Mouse (Mus musculus) heart, embryonic 12.5 days (tissue): ENCODE data around the gene Ptprg. TPM values are rescaled to one million over a fixed set of nuclear protein-coding genes. Genes with fewer than 3 reads are reported as not detected.
"Not testable (repeated sequence)": the region's sequence is repeated elsewhere in the genome, so short reads cannot be mapped to it uniquely, and the experiment has no call there.

Source experiments
- ATAC-seq: fragments of 200-750 bp; cut with Nextera tagmentation; 2 replicates; pipeline ENCODE4 v1.8.0; 2017; ENCODE audit warnings: moderate TSS enrichment, moderate library complexity; ENCODE audit not compliant: insufficient number of reproducible peaks, low FRiP score
- H3K27ac ChIP-seq: fragments of 300-500 bp; sonication (generic); 2 replicates; pipeline ENCODE4 v1.5.1; 2016; ENCODE audit warnings: mild to moderate bottlenecking, moderate library complexity; ENCODE audit not compliant: poor library complexity, severe bottlenecking
- H3K27me3 ChIP-seq: fragments of 300-500 bp; sonication (generic); replicated peaks from 2 replicates; pipeline ENCODE4 v1.6.1; 2016; ENCODE audit warnings: mild to moderate bottlenecking, moderate library complexity
- H3K36me3 ChIP-seq: fragments of 300-500 bp; sonication (generic); 2 replicates; pipeline ENCODE4 v1.6.1; 2016; ENCODE audit warnings: mild to moderate bottlenecking, moderate library complexity
- H3K4me1 ChIP-seq: fragments of 300-500 bp; sonication (generic); replicated peaks from 2 replicates; pipeline ENCODE4 v1.6.1; 2016; ENCODE audit warnings: mild to moderate bottlenecking
- H3K4me2 ChIP-seq: fragments of 300-500 bp; sonication (generic); 2 replicates; pipeline ENCODE4 v1.6.1; 2016; ENCODE audit warnings: mild to moderate bottlenecking, moderate library complexity
- H3K4me3 ChIP-seq: fragments of 300-500 bp; sonication (generic); 2 replicates; pipeline ENCODE4 v1.5.1; 2016; ENCODE audit warnings: mild to moderate bottlenecking
- H3K9ac ChIP-seq: fragments of 300-500 bp; sonication (generic); 2 replicates; pipeline ENCODE4 v1.6.1; 2016; ENCODE audit warnings: mild to moderate bottlenecking, moderate library complexity
- H3K9me3 ChIP-seq: fragments of 300-500 bp; sonication (generic); replicated peaks from 2 replicates; pipeline ENCODE4 v1.6.1; 2016; ENCODE audit warnings: mild to moderate bottlenecking, moderate library complexity
- WGBS: fragments of 180-500 bp; shearing (Covaris S2); methylation state at CpG from one replicate; pipeline ENCODE4 v1.1.7; 2016; 5-methylcytosine and 5-hydroxymethylcytosine counted together
- polyA plus RNA-seq: library from polyadenylated mRNA; unstranded; fragments of >200 nt; fragmentation: Nextera tagmentation; extraction: Ambion mirVana; gene quantifications from 2 replicates; pipeline ENCODE4 v1.2.1, GENCODE M21; 2016

Gene Ptprg
- polyA plus RNA-seq, 1 experiment from 2014 or later: 17.8 TPM

GRCm38 (mm10) chr14:11935281-11935680 is 381.9 kb downstream of the Ptprg start:
- no peaks in the 10 kb centered on the region for H3K36me3 ChIP-seq
- no peak overlapping the region for H3K4me3 ChIP-seq
- H3K4me1 ChIP-seq: peaks cover 7% of the 10 kb centered on the region
- H3K9me3 ChIP-seq: no peaks in the 10 kb centered on the region
- ATAC-seq: no peak
- no peak overlapping the region for H3K4me2 ChIP-seq
- no peaks in the 10 kb centered on the region for H3K27me3 ChIP-seq
- no peak overlapping the region for H3K9ac ChIP-seq
- 35% methylated on average over 1 of the region's 1 CpGs for WGBS
- no peak overlapping the region for H3K27ac ChIP-seq

DNA sequence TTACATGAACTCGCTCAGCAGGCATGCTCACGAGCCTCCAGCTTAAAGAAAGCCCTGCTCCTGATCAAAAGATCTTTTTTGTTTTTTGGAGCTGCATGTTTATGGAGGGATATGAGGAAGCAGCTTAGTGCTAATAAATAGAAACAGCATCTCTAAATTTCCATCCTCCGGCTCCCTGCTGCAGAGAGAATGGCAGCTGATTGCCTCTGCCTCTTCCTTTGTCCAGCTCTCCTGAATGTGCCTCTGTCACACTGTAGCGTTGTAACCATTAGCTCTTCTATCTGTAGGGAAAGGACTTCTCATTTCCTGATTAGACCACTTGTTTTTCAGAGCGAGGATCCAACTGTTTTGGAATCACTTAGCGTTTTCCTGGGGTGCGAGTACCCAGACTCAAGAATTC is 382.4 kb downstream of the Ptprg start:
- H3K9ac ChIP-seq: no peak overlapping the region
- H3K4me3 ChIP-seq: no peak overlapping the region
- peaks cover 7% of the 10 kb centered on the region for H3K4me1 ChIP-seq
- no peaks in the 10 kb centered on the region for H3K36me3 ChIP-seq
- ATAC-seq: no peak
- H3K27me3 ChIP-seq: no peaks in the 10 kb centered on the region
- H3K9me3 ChIP-seq: no peaks in the 10 kb centered on the region
- H3K27ac ChIP-seq: no peak overlapping the region
- WGBS: 69% methylated on average over 7 of the region's 7 CpGs
- no peak overlapping the region for H3K4me2 ChIP-seq

- Histone ChIP-seq H3K4me1 (peaks cover 3% of the 10 kb centered on the region; the same call in 1 of the 2 replicates), H3K27ac (no peak overlapping the region), H3K4me2 (no peak overlapping the region), H3K36me3 (no peaks in the 10 kb centered on the region), H3K9me3 (no peaks in the 10 kb centered on the region), H3K27me3 (no peaks in the 10 kb centered on the region), H3K9ac (no peak overlapping the region), H3K4me3 (no peak overlapping the region)
- no peak for ATAC-seq
- 81% methylated on average over 4 of the region's 4 CpGs for WGBS
Observed at GRCm38 (mm10) chr14:11938912-11939311, 385.6 kb downstream of the Ptprg start.

DNA sequence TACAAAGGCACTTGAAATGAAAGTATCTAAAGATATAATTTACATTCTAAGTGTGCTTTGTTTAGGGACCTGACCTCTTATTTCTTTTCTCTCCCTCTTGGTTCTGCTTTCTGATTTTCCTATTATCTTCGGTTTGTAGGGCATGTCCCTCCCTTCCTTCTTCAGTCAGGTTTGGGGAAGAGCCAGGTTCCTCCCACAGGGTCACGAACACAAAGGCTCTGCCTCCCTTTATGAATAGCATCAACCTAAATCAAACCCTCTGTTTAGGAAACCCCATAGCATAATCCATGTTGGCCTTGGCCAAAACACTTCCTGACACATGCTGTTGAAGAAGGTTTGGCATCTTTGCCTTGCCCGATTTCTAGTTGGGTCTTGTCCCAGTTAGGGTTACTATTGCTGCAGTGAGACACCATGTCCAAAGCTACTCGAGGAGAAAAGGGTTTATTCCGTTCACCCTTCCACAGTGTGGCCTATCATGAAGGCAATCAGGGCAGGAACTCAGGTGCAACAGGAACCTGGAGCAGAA is 388.7 kb downstream of the Ptprg start:
- 76% methylated on average over 5 of the region's 5 CpGs for WGBS
- Histone ChIP-seq H3K9me3 (no peaks in the 10 kb centered on the region), H3K27me3 (no peaks in the 10 kb centered on the region), H3K9ac (no peak overlapping the region), H3K4me1 (no peaks in the 10 kb centered on the region; the same call in 1 of the 2 replicates), H3K36me3 (no peaks in the 10 kb centered on the region), H3K27ac (no peak overlapping the region), H3K4me3 (no peak overlapping the region), H3K4me2 (no peak overlapping the region)
- no peak for ATAC-seq

- Histone ChIP-seq H3K4me1 (peaks cover 12% of the 10 kb centered on the region), H3K4me3 (no peak overlapping the region), H3K9me3 (no peaks in the 10 kb centered on the region), H3K27ac (no peak overlapping the region), H3K9ac (no peak overlapping the region), H3K36me3 (no peaks in the 10 kb centered on the region), H3K4me2 (no peak overlapping the region), H3K27me3 (no peaks in the 10 kb centered on the region)
- ATAC-seq: no peak
- 89% methylated on average over 6 of the region's 6 CpGs for WGBS
Observed at GRCm38 (mm10) chr14:11950379-11950778, 397.0 kb downstream of the Ptprg start.

- H3K27me3 ChIP-seq: no peaks in the 10 kb centered on the region
- H3K4me2 ChIP-seq: no peak overlapping the region
- no peaks in the 10 kb centered on the region for H3K36me3 ChIP-seq
- peaks cover 25% of the 10 kb centered on the region for H3K4me1 ChIP-seq
- H3K4me3 ChIP-seq: no peak overlapping the region
- ATAC-seq: 0 out of 2 replicates have a peak, but pooled peaks have one; percentile 53
- peak overlapping the region; percentile 48 for H3K27ac ChIP-seq
- 52% methylated on average over 6 of the region's 6 CpGs for WGBS
- no peak overlapping the region for H3K9ac ChIP-seq
- H3K9me3 ChIP-seq: no peaks in the 10 kb centered on the region
Observed at GRCm38 (mm10) chr14:11955020-11955882, 401.9 kb downstream of the Ptprg start.

DNA sequence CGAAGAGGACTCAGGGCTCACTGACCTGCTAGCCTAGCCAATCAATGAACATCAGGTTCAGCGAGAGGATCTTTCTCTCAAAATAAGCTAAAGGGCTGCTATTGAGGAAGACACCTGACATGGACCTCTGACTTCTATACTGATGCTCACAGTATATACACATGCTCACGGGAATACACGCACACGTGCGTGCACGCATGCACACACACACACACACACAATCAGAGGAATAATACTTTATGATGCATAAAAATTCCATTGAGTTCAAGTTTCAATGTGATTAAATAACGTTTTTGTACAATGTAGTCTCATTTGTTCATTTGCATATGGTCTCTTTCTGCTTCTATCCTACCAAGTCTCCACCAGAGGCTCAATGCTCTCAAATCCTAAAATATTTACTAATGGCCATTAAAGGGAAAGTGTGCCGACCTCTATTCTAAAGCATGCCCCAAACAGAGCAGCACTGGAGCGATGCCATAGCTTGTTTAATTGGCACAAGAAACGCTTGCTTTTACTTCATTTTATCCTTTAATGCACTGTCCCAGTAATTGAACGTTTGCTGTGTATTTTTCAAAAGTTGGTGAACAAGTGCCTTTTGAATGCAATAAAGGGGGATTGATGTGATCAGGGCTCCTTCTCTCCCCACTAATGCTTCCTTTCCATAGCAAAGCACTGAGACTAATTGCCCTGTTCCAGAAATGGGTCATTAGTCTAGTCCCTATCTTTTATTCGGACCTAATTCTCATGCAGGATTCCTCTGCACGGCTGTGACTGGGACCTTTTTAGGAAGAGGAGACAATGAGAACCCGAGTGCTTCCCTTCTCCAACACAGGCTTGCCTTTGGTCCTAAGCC is 407.2 kb downstream of the Ptprg start:
- Histone ChIP-seq H3K9ac (no peak overlapping the region), H3K36me3 (no peaks in the 10 kb centered on the region), H3K4me2 (no peak overlapping the region), H3K27ac (no peak overlapping the region), H3K27me3 (no peaks in the 10 kb centered on the region), H3K4me1 (peaks cover 20% of the 10 kb centered on the region), H3K4me3 (no peak overlapping the region), H3K9me3 (no peaks in the 10 kb centered on the region)
- no peak for ATAC-seq
- 84% methylated on average over 15 of the region's 15 CpGs for WGBS

DNA sequence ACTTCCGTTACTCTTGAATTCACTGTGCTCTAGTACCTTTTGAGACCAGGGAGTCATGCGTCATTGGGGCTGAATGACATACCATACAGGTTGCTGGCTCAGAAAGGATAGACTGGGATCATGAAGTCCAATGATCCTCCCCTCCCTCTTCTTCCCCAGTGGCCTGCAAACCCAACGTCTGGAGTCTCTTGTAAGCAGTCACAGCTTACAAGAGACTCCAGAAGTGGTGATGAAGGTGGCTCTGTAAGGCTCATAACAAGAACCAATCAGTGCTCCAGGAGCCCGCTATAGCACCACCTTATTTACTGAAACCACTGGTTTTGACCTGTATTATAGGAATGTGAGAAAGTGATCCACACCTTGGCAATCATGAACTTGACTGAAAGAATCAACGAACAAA is 408.8 kb downstream of the Ptprg start:
- 78% methylated on average over 5 of the region's 5 CpGs for WGBS

GRCm38 (mm10) chr14:11962561-11962960 is 409.2 kb downstream of the Ptprg start:
- Histone ChIP-seq H3K4me1 (peaks cover 11% of the 10 kb centered on the region), H3K27me3 (no peaks in the 10 kb centered on the region), H3K9ac (no peak overlapping the region), H3K27ac (no peak overlapping the region), H3K36me3 (no peaks in the 10 kb centered on the region), H3K4me3 (no peak overlapping the region), H3K9me3 (no peaks in the 10 kb centered on the region), H3K4me2 (no peak overlapping the region)
- no peak for ATAC-seq
- 67% methylated on average over 8 of the region's 8 CpGs for WGBS

More for the DNA sequence above, 408.8 kb downstream of the Ptprg start:
- H3K9me3 ChIP-seq: no peaks in the 10 kb centered on the region
- peaks cover 16% of the 10 kb centered on the region for H3K4me1 ChIP-seq
- no peak overlapping the region for H3K9ac ChIP-seq
- H3K36me3 ChIP-seq: no peaks in the 10 kb centered on the region
- no peaks in the 10 kb centered on the region for H3K27me3 ChIP-seq
- no peak overlapping the region for H3K27ac ChIP-seq
- ATAC-seq: no peak
- no peak overlapping the region for H3K4me3 ChIP-seq
- no peak overlapping the region for H3K4me2 ChIP-seq

DNA sequence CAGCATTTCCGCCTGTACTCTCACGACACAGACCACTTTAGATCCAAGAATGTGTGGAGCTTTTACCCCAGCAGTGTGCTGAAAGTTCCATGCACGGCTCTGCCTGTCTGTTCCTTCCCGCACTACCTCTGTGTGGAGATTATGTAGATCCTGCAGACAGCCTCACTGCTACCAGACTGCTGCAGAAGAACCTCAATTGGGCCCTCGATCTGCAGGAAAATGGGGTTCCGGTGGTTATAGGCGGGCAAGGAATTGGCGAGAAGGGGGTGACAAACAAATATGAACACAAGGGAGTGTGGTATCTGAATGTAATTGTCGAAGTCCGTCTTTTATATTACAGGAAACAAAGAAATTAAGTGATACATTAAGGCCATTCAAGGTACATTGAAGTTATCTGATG is 410.5 kb downstream of the Ptprg start:
- WGBS: 76% methylated on average over 10 of the region's 10 CpGs
- no peak overlapping the region for H3K4me2 ChIP-seq

GRCm38 (mm10) chr14:11964326-11964725 is 411.0 kb downstream of the Ptprg start:
- H3K27me3 ChIP-seq, H3K4me1 ChIP-seq, H3K27ac ChIP-seq, H3K9me3 ChIP-seq, H3K4me2 ChIP-seq, H3K4me3 ChIP-seq, ATAC-seq, H3K36me3 ChIP-seq, H3K9ac ChIP-seq: not testable (repeated sequence)
- WGBS: 78% methylated on average over 1 of the region's 1 CpGs

More for the DNA sequence above, 410.5 kb downstream of the Ptprg start:
- Histone ChIP-seq H3K4me3 (no peak overlapping the region), H3K27ac (no peak overlapping the region), H3K27me3 (no peaks in the 10 kb centered on the region), H3K36me3 (no peaks in the 10 kb centered on the region), H3K4me1 (peaks cover 4% of the 10 kb centered on the region; the same call in 1 of the 2 replicates), H3K9ac (no peak overlapping the region), H3K9me3 (no peaks in the 10 kb centered on the region)
- ATAC-seq: no peak
